Mouse (Mus musculus): ENCODE results near the gene Ngdn. TPM values are rescaled to one million over a fixed set of nuclear protein-coding genes. Genes with fewer than 3 reads are reported as not detected.
"Not testable (repeated sequence)": the region's sequence is repeated elsewhere in the genome, so short reads cannot be mapped to it uniquely, and the experiment has no call there.

Gene Ngdn
- polyA plus RNA-seq, 1 experiment from 2014 or later = 28.8 TPM

DNA sequence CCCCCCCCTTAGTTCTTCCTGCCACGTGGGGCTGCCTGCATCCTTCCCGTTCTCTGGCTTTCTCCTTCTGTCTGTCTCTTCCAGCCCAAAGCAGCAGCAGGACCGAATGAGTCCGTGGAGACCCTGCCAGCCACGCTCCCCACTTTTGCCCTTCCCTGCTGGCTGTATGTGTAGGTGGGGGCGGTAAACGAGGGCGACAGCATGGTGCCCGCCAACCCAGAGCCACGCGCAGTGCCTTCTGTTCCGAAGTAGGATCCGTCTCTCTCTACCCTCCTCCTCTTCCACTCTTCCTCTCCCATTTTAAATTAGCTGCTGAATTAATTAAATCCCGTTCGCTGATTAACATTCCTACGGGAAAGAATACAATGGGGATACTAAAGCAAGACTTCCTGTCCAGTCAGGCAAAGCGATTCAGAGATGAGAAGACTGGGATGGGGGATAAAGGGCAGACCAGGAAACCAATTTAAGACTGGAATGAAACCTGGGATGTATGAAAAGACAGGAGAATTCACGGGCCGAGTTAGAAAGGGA is 17.5 kb downstream of the Ngdn start:
- WGBS (ENCODE audit: insufficient replicate concordance) = 61% methylated on average over 19 of the region's 19 CpGs
- ATAC-seq (ENCODE audit: low read depth) = no peak
- H3K36me3 ChIP-seq (ENCODE audit: control insufficient read depth, insufficient read depth) = no peaks in the 10 kb centered on the region
- no peak overlapping the region for H3K9ac ChIP-seq (ENCODE audit: low read depth, low read length)
- no peak overlapping the region for H3K4me3 ChIP-seq (ENCODE audit: low read depth, low read length)
- H3K9me3 ChIP-seq (replicated peaks; ENCODE audit: control insufficient read depth, low read length) = no peaks in the 10 kb centered on the region
- no peak overlapping the region for H3K27ac ChIP-seq (ENCODE audit: low read length)
- H3K4me2 ChIP-seq (ENCODE audit: low read depth, low read length) = no peak overlapping the region
- peaks cover 4% of the 10 kb centered on the region; the same call in 1 of the 2 replicates for H3K4me1 ChIP-seq (ENCODE audit: control insufficient read depth, low read depth, low read length)
- H3K27me3 ChIP-seq (ENCODE audit: control insufficient read depth, insufficient read depth, low read depth, low read length) = no peaks in the 10 kb centered on the region

DNA sequence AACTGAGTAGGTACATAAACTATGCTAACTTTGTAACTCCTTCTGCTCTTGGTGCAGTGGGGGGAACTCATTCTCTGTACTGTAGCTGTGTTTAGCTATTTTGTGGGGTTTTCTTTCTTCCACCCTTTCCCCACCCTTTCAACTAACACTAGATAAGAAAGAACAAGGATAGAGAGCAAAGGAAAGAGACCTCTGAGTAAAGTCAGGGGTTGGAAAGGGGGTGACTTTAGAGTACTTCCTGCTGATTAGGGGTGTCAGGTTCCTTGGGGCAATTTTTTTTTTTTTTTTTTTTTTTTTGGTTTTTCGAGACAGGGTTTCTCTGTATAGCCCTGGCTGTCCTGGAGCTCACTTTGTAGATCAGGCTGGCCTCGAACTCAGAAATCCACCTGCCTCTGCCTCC is 28.4 kb downstream of the Ngdn start:
- not testable (repeated sequence) for H3K9me3 ChIP-seq (replicated peaks; ENCODE audit: control insufficient read depth, low read length); H3K4me1 ChIP-seq (ENCODE audit: control insufficient read depth, low read depth, low read length); ATAC-seq (ENCODE audit: low read depth); H3K9ac ChIP-seq (ENCODE audit: low read depth, low read length); H3K36me3 ChIP-seq (ENCODE audit: control insufficient read depth, insufficient read depth); H3K27ac ChIP-seq (ENCODE audit: low read length); H3K4me2 ChIP-seq (ENCODE audit: low read depth, low read length); H3K27me3 ChIP-seq (ENCODE audit: control insufficient read depth, insufficient read depth, low read depth, low read length); H3K4me3 ChIP-seq (ENCODE audit: low read depth, low read length)
- WGBS (ENCODE audit: insufficient replicate concordance) = no CpG with 5 or more reads among the region's 2 CpGs

DNA sequence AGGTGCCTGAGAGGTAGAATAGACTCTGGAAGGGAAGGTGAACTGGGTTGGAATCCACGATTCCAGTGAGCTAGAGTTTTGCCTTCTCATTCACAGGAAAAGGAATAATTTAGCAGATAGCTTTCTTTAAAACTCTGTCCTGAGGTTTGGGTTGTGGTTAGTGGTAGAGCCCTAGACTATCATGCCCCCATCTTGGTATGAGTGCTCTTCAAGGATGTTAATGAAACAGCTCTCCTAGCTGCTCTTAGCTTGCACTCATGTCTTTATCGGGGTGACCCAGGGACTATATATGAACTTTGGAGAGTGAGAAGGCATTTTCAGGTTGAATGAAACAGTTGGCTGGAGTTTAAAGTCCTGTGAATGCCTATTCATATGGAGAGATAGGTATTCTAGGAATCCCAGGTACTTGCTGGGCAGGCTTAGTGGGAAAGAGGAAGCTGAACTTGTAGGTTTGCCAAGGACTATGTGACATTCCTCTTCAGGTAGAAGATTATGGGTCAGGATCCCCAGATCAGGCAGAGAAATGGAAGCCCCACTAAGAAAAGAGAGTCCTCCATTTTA is 32.8 kb downstream of the Ngdn start:
- H3K9me3 ChIP-seq (replicated peaks; ENCODE audit: control insufficient read depth, low read length) = no peaks in the 10 kb centered on the region
- H3K36me3 ChIP-seq (ENCODE audit: control insufficient read depth, insufficient read depth) = no peaks in the 10 kb centered on the region
- no peaks in the 10 kb centered on the region for H3K27me3 ChIP-seq (ENCODE audit: control insufficient read depth, insufficient read depth, low read depth, low read length)
- no peak for ATAC-seq (ENCODE audit: low read depth)
- H3K4me2 ChIP-seq (ENCODE audit: low read depth, low read length) = no peak overlapping the region
- H3K9ac ChIP-seq (ENCODE audit: low read depth, low read length) = no peak overlapping the region
- no peaks in the 10 kb centered on the region for H3K4me1 ChIP-seq (ENCODE audit: control insufficient read depth, low read depth, low read length)
- H3K4me3 ChIP-seq (ENCODE audit: low read depth, low read length) = no peak overlapping the region
- H3K27ac ChIP-seq (ENCODE audit: low read length) = no peak overlapping the region
- WGBS (ENCODE audit: insufficient replicate concordance) = 51% methylated on average over 2 of the region's 2 CpGs

DNA sequence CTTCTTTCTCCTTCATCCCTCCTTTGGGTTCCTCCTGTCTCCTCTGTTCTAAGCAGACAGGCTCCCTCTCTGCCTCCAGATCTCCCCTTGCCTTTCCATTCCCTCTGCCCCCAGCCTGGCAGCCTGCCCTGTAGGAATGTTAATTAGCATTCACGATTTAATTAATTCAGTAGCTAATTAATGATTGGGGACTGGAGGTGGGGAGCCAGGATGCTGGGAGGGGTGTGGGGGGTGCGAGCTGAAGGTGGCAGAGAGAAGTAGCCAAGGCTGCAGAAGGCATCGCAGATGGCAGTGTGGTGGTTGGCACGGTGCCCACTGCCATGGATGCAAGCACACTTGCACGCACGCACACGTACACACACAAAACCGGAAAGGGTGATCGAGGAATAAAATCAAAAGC is 37.2 kb downstream of the Ngdn start:
- H3K36me3 ChIP-seq (ENCODE audit: control insufficient read depth, insufficient read depth) = no peaks in the 10 kb centered on the region
- no peaks in the 10 kb centered on the region for H3K9me3 ChIP-seq (replicated peaks; ENCODE audit: control insufficient read depth, low read length)
- ATAC-seq (ENCODE audit: low read depth) = no peak
- no peak overlapping the region for H3K4me2 ChIP-seq (ENCODE audit: low read depth, low read length)
- no peak overlapping the region for H3K27ac ChIP-seq (ENCODE audit: low read length)
- H3K9ac ChIP-seq (ENCODE audit: low read depth, low read length) = no peak overlapping the region
- H3K4me1 ChIP-seq (ENCODE audit: control insufficient read depth, low read depth, low read length) = no peaks in the 10 kb centered on the region
- WGBS (ENCODE audit: insufficient replicate concordance) = 76% methylated on average over 9 of the region's 9 CpGs
- no peak overlapping the region for H3K4me3 ChIP-seq (ENCODE audit: low read depth, low read length)
- H3K27me3 ChIP-seq (ENCODE audit: control insufficient read depth, insufficient read depth, low read depth, low read length) = no peaks in the 10 kb centered on the region

DNA sequence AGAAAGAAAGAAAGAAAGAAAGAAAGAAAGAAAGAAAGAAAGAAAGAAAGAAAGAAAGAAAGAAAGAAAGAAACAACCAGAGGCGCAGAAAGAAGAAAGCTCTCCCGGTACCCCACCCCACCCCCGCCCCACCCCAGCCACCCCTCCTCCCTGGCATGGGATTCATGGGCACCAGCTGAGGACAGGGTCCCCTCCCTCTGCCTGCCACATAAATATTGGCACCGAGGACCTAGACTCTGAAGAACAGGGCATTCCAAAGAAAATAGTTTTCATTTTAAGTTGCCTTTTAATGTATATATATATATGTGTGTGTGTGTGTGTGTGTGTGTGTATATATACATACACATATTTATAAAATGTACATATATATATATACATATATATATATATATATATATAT is 37.8 kb downstream of the Ngdn start:
- Histone ChIP-seq H3K27ac (ENCODE audit: low read length) (no peak overlapping the region), H3K36me3 (ENCODE audit: control insufficient read depth, insufficient read depth) (no peaks in the 10 kb centered on the region), H3K4me1 (ENCODE audit: control insufficient read depth, low read depth, low read length) (no peaks in the 10 kb centered on the region), H3K4me2 (ENCODE audit: low read depth, low read length) (no peak overlapping the region), H3K9ac (ENCODE audit: low read depth, low read length) (no peak overlapping the region), H3K4me3 (ENCODE audit: low read depth, low read length) (no peak overlapping the region), H3K9me3 (replicated peaks; ENCODE audit: control insufficient read depth, low read length) (no peaks in the 10 kb centered on the region), H3K27me3 (ENCODE audit: control insufficient read depth, insufficient read depth, low read depth, low read length) (no peaks in the 10 kb centered on the region)
- WGBS (ENCODE audit: insufficient replicate concordance) = 69% methylated on average over 4 of the region's 4 CpGs
- no peak for ATAC-seq (ENCODE audit: low read depth)

DNA sequence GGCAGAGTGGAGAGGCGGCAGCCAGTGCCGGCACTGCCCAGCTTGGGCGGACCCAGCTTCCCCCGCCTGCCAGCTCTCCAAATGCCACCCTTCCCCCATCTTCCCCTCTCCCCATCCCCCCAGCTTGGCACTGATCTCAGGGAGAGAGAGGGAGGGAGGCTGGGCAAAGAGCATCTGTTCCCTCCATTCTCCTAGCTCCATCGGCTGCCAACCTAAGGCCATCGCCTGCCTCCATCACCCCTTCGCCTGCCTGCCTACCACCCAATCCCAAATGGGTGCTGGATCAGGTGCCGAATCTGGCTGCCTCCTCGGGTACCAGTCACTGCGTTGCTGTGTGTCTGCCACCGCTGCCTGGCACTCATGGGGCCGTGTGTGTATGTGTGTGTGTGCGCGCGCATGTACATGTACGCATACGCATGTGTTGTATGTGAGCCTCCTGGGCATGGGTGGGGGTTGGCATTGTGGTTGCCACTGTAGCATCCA is 38.5 kb downstream of the Ngdn start:
- peaks cover 4% of the 10 kb centered on the region for H3K4me1 ChIP-seq (ENCODE audit: control insufficient read depth, low read depth, low read length)
- H3K36me3 ChIP-seq (ENCODE audit: control insufficient read depth, insufficient read depth) = no peaks in the 10 kb centered on the region
- no peak overlapping the region for H3K9ac ChIP-seq (ENCODE audit: low read depth, low read length)
- no peaks in the 10 kb centered on the region for H3K27me3 ChIP-seq (ENCODE audit: control insufficient read depth, insufficient read depth, low read depth, low read length)
- H3K4me3 ChIP-seq (ENCODE audit: low read depth, low read length) = no peak overlapping the region
- no peak overlapping the region for H3K27ac ChIP-seq (ENCODE audit: low read length)
- 76% methylated on average over 17 of the region's 17 CpGs for WGBS (ENCODE audit: insufficient replicate concordance)
- no peaks in the 10 kb centered on the region for H3K9me3 ChIP-seq (replicated peaks; ENCODE audit: control insufficient read depth, low read length)
- ATAC-seq (ENCODE audit: low read depth) = no peak
- H3K4me2 ChIP-seq (ENCODE audit: low read depth, low read length) = no peak overlapping the region

DNA sequence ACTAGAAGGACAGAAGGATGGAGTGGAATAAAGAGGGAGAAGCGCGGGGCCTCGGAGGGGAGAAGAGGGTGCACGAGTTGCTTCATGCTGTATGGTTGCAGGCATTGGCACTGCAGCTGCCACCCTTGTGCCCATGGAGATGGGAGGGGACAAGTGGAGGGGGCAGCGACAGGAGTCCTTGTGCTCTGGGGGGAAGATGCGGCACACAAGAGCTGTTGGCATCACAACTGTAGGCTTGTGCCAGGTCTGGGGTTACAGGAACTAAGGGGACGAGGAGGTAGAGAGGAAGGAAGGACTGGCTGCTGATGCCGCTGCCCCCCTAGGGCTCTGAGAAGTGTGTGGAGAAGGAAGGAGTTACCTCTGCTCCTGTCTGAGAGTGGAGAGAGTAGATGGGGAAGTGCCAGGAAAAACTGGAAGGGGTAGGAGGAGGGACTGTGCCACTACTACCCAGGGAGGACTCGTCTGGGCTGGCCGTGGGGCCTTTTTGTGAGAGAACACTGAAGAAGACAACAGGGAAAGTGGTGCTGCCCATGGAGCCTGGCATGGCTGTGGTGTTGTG is 39.0 kb downstream of the Ngdn start:
- Histone ChIP-seq H3K27me3 (ENCODE audit: control insufficient read depth, insufficient read depth, low read depth, low read length) (no peaks in the 10 kb centered on the region), H3K4me2 (ENCODE audit: low read depth, low read length) (no peak overlapping the region), H3K4me1 (ENCODE audit: control insufficient read depth, low read depth, low read length) (peaks cover 10% of the 10 kb centered on the region), H3K36me3 (ENCODE audit: control insufficient read depth, insufficient read depth) (no peaks in the 10 kb centered on the region), H3K27ac (ENCODE audit: low read length) (no peak overlapping the region), H3K9ac (ENCODE audit: low read depth, low read length) (no peak overlapping the region), H3K4me3 (ENCODE audit: low read depth, low read length) (no peak overlapping the region), H3K9me3 (replicated peaks; ENCODE audit: control insufficient read depth, low read length) (no peaks in the 10 kb centered on the region)
- no peak for ATAC-seq (ENCODE audit: low read depth)
- WGBS (ENCODE audit: insufficient replicate concordance) = 67% methylated on average over 10 of the region's 10 CpGs

DNA sequence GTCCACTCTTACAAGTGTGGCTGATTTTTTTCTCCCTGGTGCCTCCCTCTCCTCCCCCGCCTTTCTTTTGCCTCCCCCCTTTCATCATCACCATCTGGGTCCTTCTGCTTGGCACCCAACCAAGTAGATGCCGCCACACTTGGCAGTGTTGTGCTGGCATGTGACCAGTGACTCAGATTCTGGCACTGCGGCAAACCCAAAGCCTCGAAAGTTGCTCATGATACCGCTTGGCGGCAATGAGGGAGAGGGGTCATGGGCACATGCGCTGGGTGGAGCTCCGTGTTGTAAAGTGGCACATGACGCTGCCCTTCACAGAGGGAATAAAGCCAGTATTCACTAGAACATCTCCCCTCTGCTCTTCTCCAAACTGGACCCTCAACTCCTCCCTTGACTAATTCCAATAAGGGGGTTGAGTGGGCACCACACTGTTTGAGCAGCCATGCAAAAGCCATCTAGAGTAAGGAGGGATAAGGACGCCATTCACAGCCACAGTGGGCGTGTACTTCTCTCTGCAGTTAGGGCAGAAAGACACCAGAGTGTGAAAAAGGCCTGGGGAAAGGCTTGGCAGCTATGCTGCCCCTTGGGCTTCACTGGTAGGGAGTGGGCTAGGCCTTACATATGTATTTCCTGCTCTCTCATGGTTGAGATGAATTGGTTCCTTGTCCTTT is 40.0 kb downstream of the Ngdn start:
- 71% methylated on average over 11 of the region's 11 CpGs for WGBS (ENCODE audit: insufficient replicate concordance)
- no peaks in the 10 kb centered on the region for H3K27me3 ChIP-seq (ENCODE audit: control insufficient read depth, insufficient read depth, low read depth, low read length)
- H3K36me3 ChIP-seq (ENCODE audit: control insufficient read depth, insufficient read depth) = no peaks in the 10 kb centered on the region
- H3K27ac ChIP-seq (ENCODE audit: low read length) = no peak overlapping the region
- ATAC-seq (ENCODE audit: low read depth) = no peak
- no peak overlapping the region for H3K4me2 ChIP-seq (ENCODE audit: low read depth, low read length)
- no peaks in the 10 kb centered on the region for H3K9me3 ChIP-seq (replicated peaks; ENCODE audit: control insufficient read depth, low read length)
- H3K4me3 ChIP-seq (ENCODE audit: low read depth, low read length) = no peak overlapping the region
- H3K9ac ChIP-seq (ENCODE audit: low read depth, low read length) = no peak overlapping the region
- H3K4me1 ChIP-seq (ENCODE audit: control insufficient read depth, low read depth, low read length) = peaks cover 17% of the 10 kb centered on the region

DNA sequence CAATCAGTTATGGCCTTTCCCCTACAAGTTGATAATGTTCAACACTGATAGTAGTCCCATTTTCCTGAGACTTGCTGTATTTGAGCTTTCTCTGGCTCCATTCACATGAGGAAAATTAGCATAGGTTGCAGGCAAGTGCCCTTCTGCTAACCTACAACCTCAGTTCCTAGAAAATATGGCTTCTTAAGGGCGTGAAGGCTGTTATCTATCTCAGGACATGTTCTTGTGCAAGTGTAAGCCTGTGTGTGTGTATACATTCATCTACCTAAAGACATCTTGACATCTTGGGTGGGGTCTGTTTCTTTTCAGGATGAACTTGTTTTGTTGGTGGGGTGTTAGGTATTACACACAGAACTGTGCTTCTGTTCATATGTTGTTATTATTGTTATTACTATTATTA is 43.8 kb downstream of the Ngdn start:
- Histone ChIP-seq H3K4me1 (ENCODE audit: control insufficient read depth, low read depth, low read length) (peaks cover 38% of the 10 kb centered on the region), H3K27ac (ENCODE audit: low read length) (peak overlapping the region; percentile 18)

More for the DNA sequence above, 43.8 kb downstream of the Ngdn start:
- Histone ChIP-seq H3K9ac (ENCODE audit: low read depth, low read length) (no peak overlapping the region), H3K27me3 (ENCODE audit: control insufficient read depth, insufficient read depth, low read depth, low read length) (no peaks in the 10 kb centered on the region), H3K4me3 (ENCODE audit: low read depth, low read length) (no peak overlapping the region), H3K4me2 (ENCODE audit: low read depth, low read length) (no peak overlapping the region), H3K9me3 (replicated peaks; ENCODE audit: control insufficient read depth, low read length) (no peaks in the 10 kb centered on the region), H3K36me3 (ENCODE audit: control insufficient read depth, insufficient read depth) (no peaks in the 10 kb centered on the region)
- 21% methylated on average over 1 of the region's 1 CpGs for WGBS (ENCODE audit: insufficient replicate concordance)
- ATAC-seq (ENCODE audit: low read depth) = no peak
